Mouse (Mus musculus): ENCODE results near the gene Rbx1.

Rbx1 gene

DNA sequence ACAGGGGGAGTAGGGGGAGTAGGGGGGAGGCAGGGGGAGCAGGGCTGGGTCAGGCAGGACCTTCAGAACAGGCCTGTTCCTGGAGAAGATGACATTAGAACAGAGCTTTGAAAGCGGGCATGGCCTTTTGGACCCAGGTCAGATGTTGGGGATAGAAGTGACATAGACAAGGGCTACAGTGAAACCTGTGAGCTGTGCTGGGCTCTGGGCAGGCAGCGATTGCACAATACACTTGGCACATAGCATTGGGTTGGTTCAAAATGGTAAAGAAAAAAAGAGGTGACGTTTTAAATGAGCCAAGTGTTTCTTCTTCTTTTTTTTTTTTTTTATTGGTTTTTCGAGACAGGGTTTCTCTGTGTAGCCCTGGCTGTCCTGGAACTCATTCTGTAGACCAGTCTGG, 19.4 kb downstream of the Rbx1 start:
- no peak for DNase-seq

DNA sequence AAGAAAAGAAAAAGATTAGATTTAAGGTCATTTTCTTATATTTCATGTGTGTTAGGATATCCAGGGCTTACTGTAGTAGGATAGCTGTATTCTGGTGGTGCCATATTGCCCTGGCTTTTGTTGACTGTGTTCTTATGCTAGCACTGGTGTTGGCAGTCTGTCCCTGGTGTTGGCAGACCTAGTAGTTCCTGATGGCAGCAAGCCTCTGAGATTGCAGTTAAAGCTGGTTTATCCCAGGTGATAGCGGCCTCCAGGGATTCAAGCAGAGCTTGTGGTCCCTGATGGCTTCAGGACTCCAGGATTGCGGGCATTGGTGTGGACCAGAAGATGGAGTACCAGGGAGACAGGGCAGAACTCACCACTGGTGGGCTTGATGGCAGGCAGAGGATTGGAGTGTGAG, 37.4 kb downstream of the Rbx1 start:
- no peak for DNase-seq

DNA sequence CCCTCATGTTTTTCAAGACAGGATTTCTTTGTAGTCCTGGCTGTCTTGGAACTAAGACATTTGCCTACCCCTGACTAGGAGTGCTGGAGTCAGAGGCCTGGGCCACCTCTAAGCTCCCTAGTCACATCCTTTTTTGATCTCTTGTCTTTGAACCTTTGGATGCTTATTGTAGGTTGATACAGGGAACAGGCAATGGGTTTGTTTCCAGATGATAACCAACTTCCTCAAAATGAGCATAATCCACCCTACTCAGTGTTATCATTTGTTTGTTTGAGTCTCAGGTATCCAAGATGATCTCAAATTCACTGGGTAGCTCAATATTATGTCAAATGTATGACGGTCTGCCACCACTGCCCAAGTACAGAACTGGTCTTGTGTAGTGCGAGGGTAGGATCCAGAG, 37.9 kb downstream of the Rbx1 start:
- DNase-seq: no peak

DNA sequence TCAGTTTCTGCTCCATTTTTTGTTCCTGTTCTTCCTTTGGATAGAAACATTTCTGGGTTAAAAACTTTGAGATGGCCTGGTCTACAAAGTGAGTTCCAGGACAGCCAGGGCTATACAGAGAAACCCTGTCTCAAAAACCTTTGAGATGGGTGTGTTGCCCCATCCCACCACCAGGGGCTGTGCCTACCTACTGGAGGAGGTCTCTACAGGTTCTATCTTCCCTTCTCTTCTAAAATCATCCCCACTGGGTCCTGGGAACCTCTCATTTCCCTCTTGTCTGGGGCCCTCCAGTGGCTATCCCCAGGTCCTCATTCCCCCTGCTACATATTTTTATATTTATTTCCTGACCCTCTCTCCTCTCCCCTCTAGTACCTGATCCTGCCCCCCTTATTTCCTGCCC, 41.1 kb downstream of the Rbx1 start:
- peak; percentile 69 to 71 for DNase-seq

DNA sequence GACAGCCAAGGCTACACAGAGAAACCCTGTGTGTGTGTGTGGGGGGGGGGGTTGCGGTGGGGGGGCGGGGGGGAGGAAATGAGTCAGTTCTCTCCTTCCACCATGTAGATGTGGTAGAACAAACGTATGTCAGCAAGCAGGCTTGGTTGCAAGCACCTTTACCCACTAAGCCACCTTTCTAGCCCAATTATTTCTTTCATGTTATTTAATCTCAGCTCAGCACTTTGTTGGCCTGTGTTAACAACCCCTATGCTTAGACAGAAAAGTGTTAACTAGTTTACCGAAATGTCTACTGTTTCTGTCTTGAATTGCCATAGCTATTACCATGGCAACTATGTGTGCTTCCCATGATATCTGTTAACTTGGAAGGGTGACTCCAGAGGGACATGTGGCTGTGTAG, 44.5 kb downstream of the Rbx1 start:
- no peak for DNase-seq

DNA sequence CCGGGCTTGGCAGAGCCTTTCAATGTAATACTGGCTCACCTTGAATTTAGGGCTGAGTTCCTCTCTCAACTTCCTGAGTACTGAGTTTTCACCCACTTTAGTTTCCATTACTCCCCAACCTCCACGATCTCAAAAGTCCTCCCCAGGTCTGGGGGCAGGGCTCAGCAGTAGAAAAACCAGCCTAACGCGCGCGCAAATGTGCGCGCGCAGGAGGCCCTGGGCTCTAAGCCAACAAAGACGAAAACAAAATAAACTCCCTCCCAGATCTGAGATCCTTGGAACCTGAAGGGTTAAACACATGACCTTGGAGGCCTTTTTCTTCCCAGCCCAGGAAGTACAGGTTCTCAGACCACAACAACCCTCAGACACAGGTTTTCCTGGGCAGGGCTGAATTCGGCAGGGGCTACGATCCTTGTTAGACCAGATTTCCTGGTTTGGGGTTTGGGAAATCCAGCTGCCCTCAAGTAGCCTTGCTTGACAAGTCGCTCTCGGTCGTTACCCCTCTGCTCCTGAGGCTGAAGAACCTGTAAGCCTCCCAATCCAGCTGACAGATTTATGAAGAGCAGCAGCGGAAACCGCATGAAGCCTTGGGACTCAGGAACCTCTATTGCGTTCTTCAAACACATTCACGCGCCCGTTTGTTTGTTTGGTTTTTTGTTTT, 45.6 kb downstream of the Rbx1 start:
- DNase-seq: peak; percentile 50 to 66

DNA sequence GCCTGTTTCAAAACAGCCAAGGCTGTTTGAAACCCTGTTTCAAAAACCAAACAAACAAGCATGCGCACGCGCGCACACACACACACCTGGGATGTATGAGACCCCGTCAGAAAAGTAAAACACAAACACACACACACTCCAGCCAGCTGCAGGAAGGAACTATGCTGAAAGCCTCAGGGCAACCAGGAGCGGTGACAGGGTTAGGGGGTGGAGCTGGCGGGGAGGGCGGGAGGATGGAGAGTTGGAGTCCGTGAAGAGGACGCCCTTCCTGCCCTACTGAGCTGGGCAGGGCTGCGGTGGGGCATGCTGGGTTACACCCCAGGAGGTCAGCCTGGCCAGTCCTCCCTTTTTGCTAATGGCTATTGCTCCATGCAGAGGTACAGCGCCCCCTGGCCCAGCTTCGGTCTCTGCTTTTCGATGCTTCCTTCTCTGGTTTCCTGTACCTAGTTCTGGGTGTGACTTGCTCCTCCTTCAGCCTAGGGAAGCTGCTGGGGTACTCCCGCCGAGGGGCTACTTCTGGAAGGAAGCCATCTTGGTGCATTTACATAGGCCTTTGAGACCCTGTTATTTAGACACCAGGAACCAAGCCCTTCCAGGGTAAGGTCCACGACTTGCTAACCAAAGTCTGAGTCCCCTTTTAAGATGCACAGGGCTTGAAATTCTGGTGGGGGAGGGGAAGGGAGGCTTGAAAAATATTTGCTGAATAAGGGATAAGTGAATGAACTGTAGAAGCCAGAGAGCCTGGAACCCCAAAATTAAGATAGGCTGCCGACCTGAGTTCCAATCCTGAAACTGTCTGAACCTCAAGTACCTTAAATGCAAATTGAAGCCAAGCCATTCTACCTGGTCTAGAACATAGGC, 48.2 kb downstream of the Rbx1 start:
- DNase-seq: peak; percentile 88 to 89

DNA sequence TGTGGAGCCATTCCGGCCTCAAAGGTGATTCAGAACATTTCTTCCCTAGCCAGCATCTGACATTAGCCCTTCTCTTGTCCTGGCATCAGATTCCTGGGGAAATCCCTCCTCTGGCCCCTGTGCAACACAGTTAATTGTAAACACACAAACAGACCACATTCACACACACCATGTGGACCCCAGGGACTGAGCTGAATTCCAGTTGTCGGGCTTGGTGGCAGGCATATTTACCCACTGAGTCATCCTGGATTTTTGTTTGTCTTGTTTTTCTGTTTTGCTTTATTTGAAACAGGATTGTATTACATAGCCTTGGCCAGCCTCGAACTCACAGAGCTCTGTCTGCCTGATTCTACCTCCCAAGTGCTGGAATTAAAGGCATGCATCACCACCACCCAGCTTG, 49.1 kb downstream of the Rbx1 start:
- DNase-seq: no peak

DNA sequence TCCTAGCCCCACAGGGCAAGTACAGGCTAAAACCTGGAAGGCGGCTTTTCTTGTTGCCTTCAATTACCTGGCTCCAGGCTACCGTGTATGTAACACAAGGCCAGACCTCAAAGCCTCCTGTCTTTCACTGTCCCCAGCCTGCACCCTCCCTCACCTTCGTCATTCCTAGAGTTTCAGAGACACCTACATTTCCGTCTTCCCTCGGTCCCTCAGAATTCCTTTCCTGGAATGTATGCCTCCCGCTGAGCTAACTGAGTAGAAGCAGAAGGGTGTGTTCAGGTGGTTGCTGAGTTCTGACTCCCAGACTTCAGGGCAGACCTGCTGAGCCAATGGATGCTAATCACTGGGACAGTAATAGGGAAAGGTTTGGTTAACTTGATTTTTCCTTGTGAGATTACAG, 51.9 kb downstream of the Rbx1 start:
- DNase-seq: no peak

DNA sequence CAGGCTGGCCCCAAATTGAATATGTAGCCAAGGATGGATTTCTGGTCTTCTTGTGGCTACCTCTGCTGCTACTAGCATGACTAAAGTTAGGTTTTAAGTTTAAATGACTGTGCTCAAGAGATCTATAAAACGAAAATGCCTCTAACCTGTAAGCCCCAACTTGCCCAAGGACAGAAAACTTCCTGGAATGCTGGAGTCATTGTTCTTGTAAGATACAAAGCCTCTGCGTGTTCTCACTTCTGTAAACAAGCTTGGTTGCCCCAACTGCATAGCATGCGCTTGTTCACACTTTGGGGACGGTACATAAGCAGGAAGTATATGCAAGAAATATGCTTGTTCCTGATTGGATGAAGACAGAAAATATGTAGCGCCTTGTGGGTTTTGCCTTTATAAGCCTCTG, 52.7 kb downstream of the Rbx1 start:
- no peak for DNase-seq

DNA sequence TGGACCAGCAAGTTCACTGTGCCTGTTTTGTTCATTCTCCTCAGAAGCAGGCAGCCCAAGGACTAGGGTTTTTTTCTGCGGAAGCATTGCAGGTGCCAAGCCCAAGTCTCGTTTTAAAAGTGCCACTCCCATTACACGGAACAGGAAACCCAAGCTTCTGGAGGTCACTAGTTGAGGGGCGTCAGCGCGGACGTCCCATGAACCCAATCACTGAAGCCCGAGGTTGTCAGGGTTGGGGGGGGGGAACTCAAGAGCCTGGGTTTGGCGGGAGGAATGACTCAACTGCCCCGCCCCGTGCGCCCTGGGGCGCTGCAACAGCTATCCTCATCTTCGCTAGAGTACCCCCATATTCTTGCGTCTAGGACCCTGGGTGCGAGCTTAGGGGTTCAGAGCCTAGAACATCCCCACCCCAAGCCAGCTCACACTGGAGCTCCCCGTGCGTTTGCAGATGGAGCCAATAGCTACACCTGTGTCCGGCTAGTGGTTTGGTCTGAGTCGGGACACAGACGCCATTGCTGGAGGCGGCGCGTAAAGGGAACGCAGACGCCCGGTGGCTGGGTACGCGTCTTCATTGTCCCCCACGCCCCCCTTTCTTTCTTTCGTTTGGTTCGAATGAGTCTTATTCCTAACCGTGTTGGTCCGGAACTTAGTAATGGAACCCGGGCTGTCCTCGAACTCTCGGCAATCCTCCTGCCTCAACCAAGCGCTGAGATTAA, 56.1 kb downstream of the Rbx1 start:
- DNase-seq: peak; percentile 75 to 76

DNA sequence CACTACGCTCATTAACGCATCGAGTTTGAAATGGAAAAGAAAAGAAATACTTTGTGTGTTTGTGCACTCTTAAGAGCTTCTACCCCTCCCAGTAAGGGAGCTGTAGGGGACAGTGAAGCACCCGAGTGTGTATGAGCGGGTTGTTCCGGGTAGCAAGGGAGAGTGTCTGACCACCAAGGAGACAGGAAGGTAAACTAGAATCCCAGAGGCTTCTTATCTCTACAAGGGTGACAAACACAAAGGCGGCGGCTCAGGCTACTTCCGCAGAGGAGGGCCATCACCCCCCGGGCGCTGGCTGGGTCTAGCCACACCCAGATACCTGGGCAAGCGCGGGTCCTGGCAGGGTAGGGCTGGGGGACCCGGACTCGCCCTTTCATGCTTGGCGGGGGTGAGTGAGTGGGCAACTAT, 56.7 kb downstream of the Rbx1 start:
- DNase-seq: no peak

DNA sequence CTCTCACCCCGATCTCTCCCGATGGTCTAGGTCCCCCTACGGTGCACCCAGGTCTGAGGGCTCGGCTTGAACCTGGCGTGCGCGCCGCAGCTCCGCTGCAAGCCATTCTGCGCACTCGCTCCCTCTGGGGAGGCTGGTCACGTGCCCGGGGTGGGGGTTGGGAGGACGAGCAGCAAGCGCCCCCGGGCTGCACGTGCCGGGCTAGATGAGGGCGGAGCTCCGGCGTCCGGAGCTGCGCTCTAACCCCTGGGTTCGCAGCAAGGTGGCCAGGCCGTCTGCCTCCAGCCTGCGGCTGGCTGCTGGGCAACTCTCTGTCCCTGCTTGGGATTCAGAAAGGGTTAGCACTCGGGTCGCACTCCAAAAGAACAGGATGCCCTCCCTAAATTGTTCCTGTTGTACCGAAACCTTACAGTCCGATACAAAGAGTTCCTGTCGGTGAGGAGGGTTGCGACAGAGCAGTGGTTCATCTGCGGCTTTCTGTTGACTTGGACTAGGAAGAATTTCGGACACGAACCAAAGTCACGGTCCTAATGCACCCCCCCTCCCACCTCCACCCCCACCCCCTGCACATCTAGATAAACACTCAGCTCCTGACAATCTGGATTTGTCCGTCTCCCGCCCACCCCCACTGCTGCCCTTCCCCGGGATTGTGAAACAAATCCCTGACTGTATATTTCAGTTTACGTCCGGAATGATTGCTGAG, 57.2 kb downstream of the Rbx1 start:
- DNase-seq: peak; percentile 98

DNA sequence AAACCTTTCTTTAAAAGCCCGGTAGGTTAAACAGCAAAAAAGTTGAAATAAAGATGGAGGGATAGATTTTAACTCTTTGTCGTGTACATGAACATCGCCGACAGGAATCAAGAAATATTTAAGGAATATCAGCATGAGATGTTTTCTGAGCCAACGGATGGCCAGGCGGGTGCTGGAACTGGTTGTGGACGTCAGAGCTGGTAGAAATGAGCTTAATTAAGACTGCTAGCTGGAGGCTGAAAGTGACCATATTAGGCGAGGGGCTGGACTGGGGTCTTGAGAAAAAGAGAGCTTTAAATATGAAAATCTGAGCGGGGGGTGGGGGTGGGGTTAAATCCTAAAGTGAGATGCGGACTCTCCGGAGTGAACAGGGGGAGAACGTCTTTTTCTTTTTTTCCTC, 57.8 kb downstream of the Rbx1 start:
- DNase-seq: no peak
